In genomic region chr8:87866586-87866985, GRCm38 (mm10) we compare ENCODE assay signal across 23 mouse cellular contexts.
DNase-seq lines count a peak whose midpoint lies in the region; ATAC-seq and TF ChIP-seq lines count a peak whose summit lies in the region.
"Had no signal": no experiment of that assay in that cellular context is flagged by ENCODE, and none has a peak within 500 bp of the region (broad histone marks: within the 10 kb centered on the region; RNA-seq: fewer than 3 reads in every experiment).

No protein-coding gene starts in this region.

- DNase-seq in hindbrain, embryonic 10.5 days (ENCODE audit: low spot score), result no peak
- no peak for DNase-seq in hindbrain, embryonic 11.5 days (ENCODE audit: low spot score)
- DNase-seq in ES-CJ7 (ENCODE audit: low read depth, low spot score), result peak; percentile 77
- peak; percentile 22 for DNase-seq in WW6 (ENCODE audit: low read depth, low spot score)
- DNase-seq in left cerebral cortex, adult 18-20 months (ENCODE audit: low spot score in 2 of 2), result no peak
- DNase-seq in gastrocnemius, adult 2 months, result no peak
- DNase-seq: adrenal gland, adult 8-10 months; adrenal gland, postnatal 14 days; adrenal gland, postnatal 36 days; B cell, adult 2 months; cerebellum, adult 11-12 months; cerebellum, adult 2 months; cerebellum, adult 9-10 months; cerebellum, postnatal 10 days; cerebellum, postnatal 25 days; forebrain, postnatal 0 days had no signal

- H3K27ac ChIP-seq in hindbrain, embryonic 10.5 days, result 0 out of 2 replicates have a peak overlapping the region, but pooled peaks have one; percentile 35
- H3K27ac ChIP-seq in hindbrain, embryonic 11.5 days (ENCODE audit: low read depth, low read length), result no peak overlapping the region
- no peak overlapping the region for H3K27ac ChIP-seq in gastrocnemius, adult 2 months
- H3K27ac ChIP-seq: embryonic facial prominence, embryonic 10.5 days; embryonic facial prominence, embryonic 12.5 days; forebrain, embryonic 13.5 days; forebrain, embryonic 15.5 days had no signal

- H3K4me3 ChIP-seq in hindbrain, embryonic 10.5 days, result no peak overlapping the region
- H3K4me3 ChIP-seq in hindbrain, embryonic 11.5 days (ENCODE audit: low read depth, low read length), result no peak overlapping the region
- no peak overlapping the region for H3K4me3 ChIP-seq in gastrocnemius, adult 2 months
- H3K4me3 ChIP-seq: embryonic facial prominence, embryonic 10.5 days; embryonic facial prominence, embryonic 12.5 days; forebrain, embryonic 13.5 days; forebrain, embryonic 15.5 days had no signal

- H3K9ac ChIP-seq in hindbrain, embryonic 11.5 days (ENCODE audit: low read depth, low read length), result no peak overlapping the region
- H3K9ac ChIP-seq: embryonic facial prominence, embryonic 12.5 days; forebrain, embryonic 13.5 days; forebrain, embryonic 15.5 days; forebrain, postnatal 0 days had no signal

- no peak for ATAC-seq in hindbrain, embryonic 11.5 days (ENCODE audit: low FRiP score)
- ATAC-seq: activated CD4-positive, CD25-positive, alpha-beta regulatory T cell, adult 4 months; CD4-positive, CD25-positive, alpha-beta regulatory T cell, adult 4 months; forebrain, embryonic 13.5 days; forebrain, embryonic 15.5 days; forebrain, postnatal 0 days had no signal

- no peak overlapping the region for H3K4me2 ChIP-seq in hindbrain, embryonic 11.5 days (replicated peaks; ENCODE audit: low read depth, low read length)
- H3K4me2 ChIP-seq: embryonic facial prominence, embryonic 12.5 days; forebrain, embryonic 13.5 days; forebrain, embryonic 15.5 days had no signal

- intact Hi-C loops in gastrocnemius, adult 2 months (cut with DNase I), result no loop called here

- no peaks in the 10 kb centered on the region for H3K27me3 ChIP-seq in hindbrain, embryonic 10.5 days (ENCODE audit: insufficient read depth, poor library complexity, severe bottlenecking)
- H3K27me3 ChIP-seq in hindbrain, embryonic 11.5 days (ENCODE audit: control insufficient read depth, insufficient read depth, low read length), result no peaks in the 10 kb centered on the region
- H3K27me3 ChIP-seq: CH12.LX; embryonic facial prominence, embryonic 12.5 days; forebrain, embryonic 13.5 days; forebrain, embryonic 15.5 days had no signal

- peaks cover 5% of the 10 kb centered on the region for H3K36me3 ChIP-seq in hindbrain, embryonic 10.5 days
- H3K36me3 ChIP-seq in hindbrain, embryonic 11.5 days (ENCODE audit: control insufficient read depth, insufficient read depth, low read length), result no peaks in the 10 kb centered on the region
- H3K36me3 ChIP-seq: embryonic facial prominence, embryonic 12.5 days; forebrain, embryonic 15.5 days had no signal

- H3K9me3 ChIP-seq in hindbrain, embryonic 10.5 days, result no peaks in the 10 kb centered on the region
- no peaks in the 10 kb centered on the region for H3K9me3 ChIP-seq in hindbrain, embryonic 11.5 days (ENCODE audit: control insufficient read depth, low read length)
- H3K9me3 ChIP-seq: embryonic facial prominence, embryonic 10.5 days; embryonic facial prominence, embryonic 12.5 days; forebrain, embryonic 13.5 days; forebrain, embryonic 15.5 days had no signal

- H3K4me1 ChIP-seq in hindbrain, embryonic 10.5 days (replicated peaks), result peaks cover 75% of the 10 kb centered on the region
- H3K4me1 ChIP-seq in hindbrain, embryonic 11.5 days (replicated peaks; ENCODE audit: control insufficient read depth, insufficient read depth, low read length), result no peaks in the 10 kb centered on the region

- TF ChIP-seq CTCF in gastrocnemius, adult 2 months (IDR thresholded peaks at IDR 0.05), result no peak

- WGBS in hindbrain, embryonic 10.5 days, result 79% methylated on average over 6 of the region's 6 CpGs
- 72% methylated on average over 6 of the region's 6 CpGs for WGBS in hindbrain, embryonic 11.5 days

Comparison
In these comparisons a context has a peak if more than half of its experiments do, and no peak if none do; other contexts are left out.
1. DNase-seq: peak in ES-CJ7 (single experiment) and WW6 (single experiment); none in hindbrain, embryonic 10.5 days (single experiment), hindbrain, embryonic 11.5 days (single experiment), left cerebral cortex, adult 18-20 months (0 of 2) and gastrocnemius, adult 2 months (single experiment).